Comparison of ENCODE assay signal across 26 mouse cellular contexts in the genomic region with DNA sequence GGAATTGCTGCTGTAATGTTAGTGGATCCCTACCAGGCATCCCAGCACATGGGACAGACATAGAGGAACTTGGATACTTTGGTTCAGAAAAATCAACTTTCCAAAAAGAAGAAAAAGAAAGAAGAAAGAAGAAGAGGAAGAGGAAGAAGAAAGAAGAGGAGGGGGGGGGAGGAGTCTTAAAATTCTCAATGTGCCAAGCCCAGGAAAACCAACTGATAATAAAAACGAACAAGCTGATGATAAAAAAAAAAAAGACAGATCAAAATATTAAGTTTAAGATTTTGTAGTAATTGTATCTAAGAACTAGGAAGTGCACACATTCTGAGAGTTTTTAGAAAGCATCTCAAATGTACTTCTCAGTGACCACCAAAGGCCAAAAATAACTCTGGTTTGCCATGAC. TPM values are rescaled to one million over a fixed set of nuclear protein-coding genes. Genes with fewer than 3 reads are reported as not detected.
DNase-seq lines count a peak whose midpoint lies in the region; ATAC-seq and TF ChIP-seq lines count a peak whose summit lies in the region.
"Had no signal": no experiment of that assay in that cellular context is flagged by ENCODE, and none has a peak within 500 bp of the region (broad histone marks: within the 10 kb centered on the region; RNA-seq: fewer than 3 reads in every experiment).

No protein-coding gene starts in this region.

- H3K36me3 ChIP-seq in MEL (ENCODE audit: control insufficient read depth in 1 of 2, insufficient read depth in 2 of 2, low read length in 2 of 2) = peaks cover 0 to 60% of the 10 kb centered on the region in 2 experiments; a peak in 2 of 4 replicates
- H3K36me3 ChIP-seq in macrophage (ENCODE audit: inconsistent target) = no peaks in the 10 kb centered on the region
- no peaks in the 10 kb centered on the region for H3K36me3 ChIP-seq in midbrain, embryonic 15.5 days (replicated peaks)
- H3K36me3 ChIP-seq: embryonic facial prominence, embryonic 13.5 days; embryonic facial prominence, embryonic 15.5 days; forebrain, embryonic 10.5 days; forebrain, embryonic 12.5 days; G1E had no signal

- H3K27ac ChIP-seq in MEL (ENCODE audit: control insufficient read depth, low read depth, low read length) (peak overlapping the region; percentile 82), macrophage (peak overlapping the region; percentile 70; the same call in 1 of the 2 replicates)
- H3K27ac ChIP-seq in midbrain, embryonic 15.5 days = no peak overlapping the region
- H3K27ac ChIP-seq: embryonic facial prominence, embryonic 13.5 days; embryonic facial prominence, embryonic 15.5 days; forebrain, embryonic 10.5 days; forebrain, embryonic 12.5 days had no signal

- H3K27me3 ChIP-seq in MEL (ENCODE audit: control insufficient read depth in 1 of 2, insufficient read depth in 2 of 2, low read length in 2 of 2) = no peaks in the 10 kb centered on the region
- no peaks in the 10 kb centered on the region for H3K27me3 ChIP-seq in midbrain, embryonic 15.5 days (replicated peaks)
- H3K27me3 ChIP-seq: CH12.LX; embryonic facial prominence, embryonic 13.5 days; embryonic facial prominence, embryonic 15.5 days; forebrain, embryonic 12.5 days had no signal

- H3K79me2 ChIP-seq in MEL (ENCODE audit: control insufficient read depth, insufficient read depth, low read length, poor library complexity) (no peaks in the 10 kb centered on the region; the same call in 1 of the 2 replicates), macrophage (ENCODE audit: inconsistent target) (no peaks in the 10 kb centered on the region)

- H3K9ac ChIP-seq in MEL (ENCODE audit: control insufficient read depth, low read depth, low read length, poor library complexity, severe bottlenecking) = no peak overlapping the region; the same call in 1 of the 2 replicates
- H3K9ac ChIP-seq in midbrain, embryonic 15.5 days = no peak overlapping the region
- H3K9ac ChIP-seq: embryonic facial prominence, embryonic 13.5 days; embryonic facial prominence, embryonic 15.5 days; forebrain, embryonic 12.5 days had no signal

- peak; percentile 52 to 71; a peak in 3 of 4 replicates for TF ChIP-seq EP300 in MEL (IDR thresholded peaks at IDR 0.05; ENCODE audit: low read depth in 1 of 2, low read length in 2 of 2)

- no peak for ATAC-seq in midbrain, embryonic 15.5 days (replicated peaks)
- ATAC-seq: CD4-positive, CD25-positive, alpha-beta regulatory T cell, adult 4 months; forebrain, embryonic 14.5 days; forebrain, embryonic 16.5 days had no signal

- H3K4me1 ChIP-seq in MEL (ENCODE audit: control insufficient read depth in 1 of 2, insufficient read depth in 2 of 2, low read length in 2 of 2) = peaks cover 33 to 52% of the 10 kb centered on the region in 2 experiments
- no peaks in the 10 kb centered on the region for H3K4me1 ChIP-seq in midbrain, embryonic 15.5 days
- H3K4me1 ChIP-seq: embryonic facial prominence, embryonic 15.5 days; forebrain, embryonic 10.5 days; forebrain, embryonic 12.5 days had no signal

- 0% methylated on average over 1 of the region's 1 CpGs for WGBS in macrophage (ENCODE audit: missing documents)
- 86% methylated on average over 1 of the region's 1 CpGs for WGBS in midbrain, embryonic 15.5 days

- H3K4me2 ChIP-seq in midbrain, embryonic 15.5 days = no peak overlapping the region
- H3K4me2 ChIP-seq: embryonic facial prominence, embryonic 13.5 days; embryonic facial prominence, embryonic 15.5 days; forebrain, embryonic 12.5 days had no signal

- peak; percentile 39 for DNase-seq in 416B (ENCODE audit: low read depth)
- DNase-seq in MEL (ENCODE audit: low read depth, low spot score) = peak; percentile 40
- no peak for DNase-seq in c-Kit-positive CD71-positive TER-119-positive erythroid progenitor cells, embryonic 14.5 days (ENCODE audit: low spot score)
- DNase-seq: adrenal gland, adult 2 months; adrenal gland, postnatal 10 days; adrenal gland, postnatal 25 days; B cell, adult 2 months; cerebellum, adult 11 months; cerebellum, adult 18-20 months; cerebellum, adult 8-10 months; cerebellum, adult 9-11 months; cerebellum, postnatal 14 days; cerebellum, postnatal 36 days; embryo, embryonic 11 days had no signal

- TF ChIP-seq RAD21 in MEL (IDR thresholded peaks at IDR 0.05; ENCODE audit: low read depth, low read length) = no peak

- H3K9me3 ChIP-seq in MEL (replicated peaks; ENCODE audit: insufficient read depth, low read length) = no peaks in the 10 kb centered on the region
- no peaks in the 10 kb centered on the region for H3K9me3 ChIP-seq in midbrain, embryonic 15.5 days
- H3K9me3 ChIP-seq: embryonic facial prominence, embryonic 13.5 days; embryonic facial prominence, embryonic 15.5 days; forebrain, embryonic 10.5 days; forebrain, embryonic 12.5 days; G1E had no signal

- no peak for TF ChIP-seq CTCF in MEL (IDR thresholded peaks at IDR 0.05 in 2 of 3, conservative IDR thresholded peaks at IDR 0.05 in 1 of 3; ENCODE audit: control insufficient read depth in 1 of 3, insufficient read depth in 1 of 3, low read depth in 2 of 3, low read length in 3 of 3, poor library complexity in 1 of 3, severe bottlenecking in 1 of 3)

- H3K4me3 ChIP-seq in MEL (ENCODE audit: control insufficient read depth in 1 of 2, insufficient read depth in 1 of 2, low read depth in 2 of 2, low read length in 2 of 2) = peak overlapping the region in 1 of 2 experiments; percentile 36; a peak in 2 of 4 replicates
- no peak overlapping the region for H3K4me3 ChIP-seq in macrophage (ENCODE audit: inconsistent target)
- H3K4me3 ChIP-seq in midbrain, embryonic 15.5 days = no peak overlapping the region
- H3K4me3 ChIP-seq: embryonic facial prominence, embryonic 13.5 days; embryonic facial prominence, embryonic 15.5 days; erythroblast, embryonic 14.5 days; forebrain, embryonic 10.5 days; forebrain, embryonic 12.5 days had no signal

- no peak for TF ChIP-seq POLR2A in MEL (IDR thresholded peaks at IDR 0.05; ENCODE audit: control insufficient read depth in 1 of 2, insufficient read depth in 1 of 2, low read depth in 1 of 2, low read length in 2 of 2, poor library complexity in 1 of 2)

TF ChIP-seq in MEL, 35 proteins besides CTCF, POLR2A, EP300 and RAD21 (continues in another document):
- TF ChIP-seq ETS1 (IDR thresholded peaks at IDR 0.05; ENCODE audit: low read depth, low read length) (peak; percentile 64), TAL1 (IDR thresholded peaks at IDR 0.05; ENCODE audit: low read length) (no peak), TBP (IDR thresholded peaks at IDR 0.05; ENCODE audit: low read depth, low read length) (no peak), ZC3H11A (IDR thresholded peaks at IDR 0.05; ENCODE audit: low read depth, low read length) (no peak), GATA1 (IDR thresholded peaks at IDR 0.05; ENCODE audit: low read depth, low read length) (peak; percentile 53), MAX (IDR thresholded peaks at IDR 0.05; ENCODE audit: low read length) (no peak), ZNF384 (IDR thresholded peaks at IDR 0.05; ENCODE audit: low read depth, low read length) (peak; percentile 84), MXI1 (IDR thresholded peaks at IDR 0.05; ENCODE audit: low read depth, low read length) (0 out of 2 replicates have a peak, but pooled peaks have one; percentile 17), SIN3A (IDR thresholded peaks at IDR 0.05; ENCODE audit: low read length) (no peak; the same call in 1 of the 2 replicates), POLR2AphosphoS2 (IDR thresholded peaks at IDR 0.05; ENCODE audit: low read length) (no peak), MYC (IDR thresholded peaks at IDR 0.05; ENCODE audit: low read depth, low read length) (peak; percentile 22; the same call in 1 of the 2 replicates), USF1 (IDR thresholded peaks at IDR 0.05; ENCODE audit: low read depth, low read length) (no peak), TCF12 (IDR thresholded peaks at IDR 0.05; ENCODE audit: low read depth, low read length) (0 out of 2 replicates have a peak, but pooled peaks have one; percentile 13), SMC3 (IDR thresholded peaks at IDR 0.05; ENCODE audit: low read depth, low read length) (no peak), USF2 (IDR thresholded peaks at IDR 0.05; ENCODE audit: borderline replicate concordance in 1 of 2, insufficient read depth in 1 of 2, low read depth in 1 of 2, low read length in 2 of 2) (no peak), BHLHE40 (IDR thresholded peaks at IDR 0.05; ENCODE audit: borderline replicate concordance, low read depth, low read length) (no peak), E2F4 (IDR thresholded peaks at IDR 0.05; ENCODE audit: borderline replicate concordance, low read depth, low read length) (no peak), RCOR1 (IDR thresholded peaks at IDR 0.05; ENCODE audit: low read depth, low read length) (peak; percentile 45; the same call in 1 of the 2 replicates), MYB (IDR thresholded peaks at IDR 0.05; ENCODE audit: low read depth, low read length) (peak; percentile 45; the same call in 1 of the 2 replicates), JUND (IDR thresholded peaks at IDR 0.05; ENCODE audit: low read depth, low read length) (no peak), KAT2A (conservative IDR thresholded peaks at IDR 0.05; ENCODE audit: low read depth, low read length) (no peak), CHD2 (IDR thresholded peaks at IDR 0.05; ENCODE audit: low read length) (no peak)

RNA-seq across cellular contexts. Expression of gene Ptger3, which starts 10.2 kb away (rescaled TPM):
- 5.2 and 6.8 TPM in 2 replicates for total RNA-seq in MEL (2012; rRNA removed)
- 1 to 10 TPM in 1 of 2 experiments, not detected in 1; 7.0 TPM for polyA plus RNA-seq in MEL (2012; ENCODE audit: insufficient read depth in 1 of 2, insufficient read length in 2 of 2, low read depth in 1 of 2, low replicate concordance in 2 of 2, missing spikeins in 1 of 2)
- 1 to 10 TPM in 7 of 26 experiments, under 1 TPM in 11, not detected in 8; 0.16 to 3.6 (median 0.81) TPM for total RNA-seq in macrophage (2018; cell fraction: chromatin; rRNA removed)
- 1 to 10 TPM in 21 of 26 experiments, under 1 TPM in 5; 0.70 to 4.2 (median 1.9) TPM for total RNA-seq in macrophage (2018; cell fraction: cytosol; rRNA removed)
- 1 to 10 TPM in 22 of 26 experiments, under 1 TPM in 4; 0.41 to 7.9 (median 1.7) TPM for total RNA-seq in macrophage (2018; cell fraction: nucleus; rRNA removed)
- polyA plus RNA-seq in macrophage (2018) = 0.94 to 4.8 TPM (median 1.9 TPM) in 3 replicates
- 3.3 and 4.0 TPM in 2 replicates for polyA plus RNA-seq in midbrain, embryonic 15.5 days (2015; fragmentation: Nextera tagmentation; extraction: Ambion mirVana)
- total RNA-seq: CH12.LX had no signal

RNA-seq across cellular contexts. Expression of gene Zranb2, which starts 42.9 kb away (rescaled TPM):
- total RNA-seq in MEL (2012; rRNA removed) = 96.6 and 98.4 TPM in 2 replicates
- polyA plus RNA-seq in MEL (2012; ENCODE audit: insufficient read depth in 1 of 2, insufficient read length in 2 of 2, low read depth in 1 of 2, low replicate concordance in 2 of 2, missing spikeins in 1 of 2) = 100 to 1,000 TPM in 1 of 2 experiments, 10 to 100 TPM in 1; 88.0 to 200 TPM
- total RNA-seq in macrophage (2018; cell fraction: chromatin; rRNA removed) = 100 to 1,000 TPM; 155 to 354 (median 239) TPM
- 10 to 100 TPM; 28.6 to 55.6 (median 39.9) TPM for total RNA-seq in macrophage (2018; cell fraction: cytosol; rRNA removed)
- total RNA-seq in macrophage (2018; cell fraction: nucleus; rRNA removed) = 100 to 1,000 TPM in 25 of 26 experiments, 10 to 100 TPM in 1; 96.3 to 305 (median 146) TPM
- 39.5 to 91.8 TPM (median 48.6 TPM) in 3 replicates for polyA plus RNA-seq in macrophage (2018)
- polyA plus RNA-seq in midbrain, embryonic 15.5 days (2015; fragmentation: Nextera tagmentation; extraction: Ambion mirVana) = 98.3 and 114 TPM in 2 replicates
